Mouse (Mus musculus) colon, adult 2 months (tissue): ENCODE measurements around the gene Kcnj6. TPM values are rescaled to one million over a fixed set of nuclear protein-coding genes. Genes with fewer than 3 reads are reported as not detected.

Experiments
- polyA plus RNA-seq: library from polyadenylated mRNA; depleted of rRNA; stranded (reverse); fragments of >200 nt; gene quantifications from 2 replicates; pipeline ENCODE4 v1.2.3, GENCODE M21; 2012; rRNA removed

Kcnj6 gene
- polyA plus RNA-seq: 0.06 TPM in 1 of 2 replicates, not detected in the other

GRCm38 (mm10) chr16:94997340-94997849 is at the start of gene Kcnj6:
Gene Kcnj6 (minus strand): TSS chr16:94997701.

